Mouse (Mus musculus): ENCODE results near the gene H2-K1.

DNA sequence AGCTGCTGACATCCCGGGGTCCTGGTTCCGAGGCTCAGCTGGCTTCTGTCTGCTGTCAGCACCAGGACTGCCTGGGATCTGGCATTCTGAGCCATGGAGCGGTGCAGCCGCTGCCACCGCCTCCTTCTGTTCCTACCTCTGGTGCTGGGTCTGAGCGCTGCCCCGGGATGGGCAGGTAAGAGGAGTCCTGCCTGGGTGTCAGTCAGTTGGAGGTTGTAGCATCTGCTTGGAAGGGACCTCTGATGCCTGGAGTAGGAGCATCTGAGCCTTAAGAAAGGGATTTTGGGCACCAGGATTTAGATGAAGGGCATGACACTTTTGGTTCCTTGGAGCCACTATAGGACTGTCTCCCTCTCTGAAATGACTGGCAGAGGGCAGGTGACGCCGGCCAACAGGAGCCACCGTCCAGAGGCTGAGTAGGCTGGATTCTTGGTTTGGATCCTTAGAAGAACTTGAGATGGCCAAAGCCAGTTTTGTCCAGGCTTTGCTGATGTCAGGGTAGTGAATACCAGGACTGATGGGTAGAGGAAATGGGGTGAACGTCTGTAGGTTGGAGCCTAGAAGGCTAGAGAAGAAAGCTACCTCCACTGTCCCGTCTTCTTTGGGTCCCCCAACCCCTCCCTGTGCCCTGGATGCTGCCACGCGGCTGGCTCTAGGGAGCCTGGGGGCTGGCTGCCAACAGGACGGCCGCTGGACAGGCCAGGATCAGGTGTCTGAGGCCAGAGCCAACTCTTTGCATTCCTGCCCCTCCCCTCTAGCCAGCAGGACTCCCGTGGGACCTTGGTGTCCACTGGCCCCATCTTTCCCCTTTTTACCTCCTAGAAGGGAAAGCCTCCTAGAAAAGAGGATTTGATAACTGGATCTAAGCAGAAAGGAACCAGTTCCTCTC lies 39.7 kb upstream of the H2-K1 start:
- TF ChIP-seq CTCF (IDR thresholded peaks at IDR 0.05; ENCODE audit: insufficient read depth, low read depth, low read length) (no peak), POLR2A (IDR thresholded peaks at IDR 0.05; ENCODE audit: insufficient read depth, low read depth, low read length) (no peak)
